Comparison of ENCODE assay signal across 27 mouse cellular contexts in the genomic region with DNA sequence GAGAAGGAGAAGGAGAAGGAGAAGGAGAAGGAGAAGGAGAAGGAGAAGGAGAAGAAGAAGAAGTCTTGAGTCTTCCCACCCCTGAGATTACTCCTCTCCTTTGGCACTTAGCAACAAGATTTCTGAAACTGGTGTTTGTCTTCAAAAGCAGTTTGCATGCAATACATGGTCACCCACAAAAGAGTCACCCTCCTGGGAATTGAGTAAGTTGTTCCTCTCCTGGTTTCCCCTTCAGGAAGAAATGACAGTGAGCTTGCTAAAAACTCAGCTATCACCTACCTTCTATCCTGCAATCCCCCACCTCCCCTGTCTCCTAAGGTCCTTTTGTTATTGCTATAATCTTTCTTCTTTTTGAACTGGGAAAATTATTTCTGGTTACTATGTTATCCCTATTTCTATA.
"Had no signal": no experiment of that assay in that cellular context is flagged by ENCODE, and none has a peak within 500 bp of the region (broad histone marks: within the 10 kb centered on the region; RNA-seq: fewer than 3 reads in every experiment).

No protein-coding gene starts in this region.

- H3K4me2 ChIP-seq: heart, embryonic 11.5 days; heart, embryonic 13.5 days; heart, embryonic 15.5 days; hindbrain, embryonic 12.5 days; hindbrain, embryonic 14.5 days; kidney, embryonic 15.5 days; limb, embryonic 13.5 days; limb, embryonic 15.5 days; liver, embryonic 12.5 days had no signal

- H3K9me3 ChIP-seq: heart, embryonic 13.5 days; heart, embryonic 15.5 days; hindbrain, embryonic 10.5 days; hindbrain, embryonic 12.5 days; kidney, embryonic 15.5 days; limb, embryonic 13.5 days; limb, embryonic 15.5 days; liver, embryonic 12.5 days had no signal

- ATAC-seq: hindbrain, embryonic 16.5 days; intestine, embryonic 16.5 days; liver, embryonic 12.5 days had no signal

- H3K4me1 ChIP-seq: hindbrain, embryonic 10.5 days; hindbrain, embryonic 12.5 days; kidney, embryonic 15.5 days; limb, embryonic 15.5 days; liver, embryonic 12.5 days had no signal

- H3K36me3 ChIP-seq: heart, embryonic 13.5 days; heart, embryonic 15.5 days; hindbrain, embryonic 10.5 days; hindbrain, embryonic 12.5 days; kidney, embryonic 15.5 days; limb, embryonic 13.5 days; limb, embryonic 15.5 days; liver, embryonic 12.5 days had no signal

- H3K27me3 ChIP-seq: heart, embryonic 15.5 days; hindbrain, embryonic 12.5 days; kidney, embryonic 15.5 days; limb, embryonic 13.5 days; limb, embryonic 15.5 days; liver, embryonic 12.5 days had no signal

- H3K27ac ChIP-seq: gastrocnemius, adult 2 months; heart, embryonic 13.5 days; heart, embryonic 15.5 days; hindbrain, embryonic 10.5 days; hindbrain, embryonic 12.5 days; hindbrain, embryonic 14.5 days; kidney, embryonic 15.5 days; kidney, postnatal 0 days; limb, embryonic 13.5 days; limb, embryonic 15.5 days; liver, embryonic 12.5 days; liver, embryonic 14.5 days had no signal

- H3K4me3 ChIP-seq: gastrocnemius, adult 2 months; heart, embryonic 13.5 days; heart, embryonic 15.5 days; hindbrain, embryonic 10.5 days; hindbrain, embryonic 12.5 days; kidney, embryonic 15.5 days; limb, embryonic 13.5 days; limb, embryonic 15.5 days; liver, embryonic 12.5 days had no signal

- DNase-seq: gastrocnemius, adult 2 months; gastrocnemius, postnatal 14 days; gastrocnemius, postnatal 36 days; heart, postnatal 14 days; heart, postnatal 4 days; kidney, adult 11 months; kidney, adult 2 months; kidney, adult 9 months; kidney, postnatal 14 days; kidney, postnatal 36 days; layer of hippocampus, adult 9-11 months; layer of hippocampus, postnatal 36 days; left cerebral cortex, postnatal 4 days had no signal

- H3K9ac ChIP-seq: heart, embryonic 13.5 days; heart, embryonic 15.5 days; hindbrain, embryonic 12.5 days; hindbrain, embryonic 14.5 days; kidney, embryonic 15.5 days; limb, embryonic 13.5 days; limb, embryonic 15.5 days; liver, embryonic 12.5 days; liver, embryonic 14.5 days had no signal
